Mouse (Mus musculus) cortical plate, adult 2 months (tissue): ENCODE data around the gene Tspear. TPM values are rescaled to one million over a fixed set of nuclear protein-coding genes. Genes with fewer than 3 reads are reported as not detected.
A peak's percentile ranks its signal among the peaks of the same experiment; 100 is the strongest.

Experiments
- H3K27ac ChIP-seq: fragments of 200-500 bp; 2 replicates; pipeline ENCODE4 v1.5.1; 2012; ENCODE audit warnings: low read length, control low read depth, inconsistent platforms; ENCODE audit not compliant: insufficient read depth
- H3K4me1 ChIP-seq: fragments of 200-500 bp; 2 replicates; pipeline ENCODE4 v1.6.1; 2011; ENCODE audit warnings: low read length; ENCODE audit not compliant: control insufficient read depth, insufficient read depth
- H3K4me3 ChIP-seq: fragments of 200-500 bp; 2 replicates; pipeline ENCODE4 v1.5.1; 2011; ENCODE audit warnings: mild to moderate bottlenecking, low read length, control low read depth; ENCODE audit not compliant: insufficient read depth
- CTCF ChIP-seq: fragments of 200-500 bp; IDR thresholded peaks from 2 replicates; pipeline ENCODE4 v1.5.1; 2011; ENCODE audit warnings: mild to moderate bottlenecking, control low read depth, low read length; ENCODE audit not compliant: insufficient read depth; ENCODE audit errors: extremely low read depth
- POLR2A ChIP-seq: fragments of 200-500 bp; IDR thresholded peaks from 2 replicates; pipeline ENCODE4 v1.6.1; 2011; ENCODE audit warnings: mild to moderate bottlenecking, low read length, control low read depth; ENCODE audit not compliant: insufficient read depth; ENCODE audit errors: extremely low read depth
- polyA plus RNA-seq: library from polyadenylated mRNA; depleted of rRNA; stranded (reverse); fragments of >200 nt; gene quantifications from 2 replicates; pipeline ENCODE4 v1.2.3, GENCODE M21; 2012

The Tspear gene
- polyA plus RNA-seq, 1 experiment, result 0.29 TPM

DNA sequence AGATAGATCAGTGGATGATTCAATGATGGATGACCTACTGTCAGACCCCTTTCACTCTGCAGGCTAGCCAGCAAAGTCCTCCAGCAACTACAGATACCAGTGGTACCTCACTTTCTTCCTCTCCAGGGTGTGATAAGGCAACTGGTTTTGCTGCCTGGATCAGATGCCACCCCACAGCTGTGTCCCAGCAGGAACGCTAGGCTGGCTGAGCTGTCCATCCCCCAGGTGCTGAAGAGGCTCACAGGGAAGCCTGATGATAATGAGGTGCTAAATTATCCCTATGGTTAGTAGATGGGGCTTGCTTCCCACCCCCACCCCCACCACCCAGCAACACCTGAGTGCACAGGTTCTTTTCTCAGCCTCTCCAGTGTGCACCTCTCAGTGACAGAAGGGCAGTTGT lies 181.2 kb downstream of the Tspear start:
- no peak overlapping the region for H3K27ac ChIP-seq
- H3K4me3 ChIP-seq, result no peak overlapping the region
- TF ChIP-seq POLR2A (no peak), CTCF (no peak)
- H3K4me1 ChIP-seq, result no peaks in the 10 kb centered on the region

DNA sequence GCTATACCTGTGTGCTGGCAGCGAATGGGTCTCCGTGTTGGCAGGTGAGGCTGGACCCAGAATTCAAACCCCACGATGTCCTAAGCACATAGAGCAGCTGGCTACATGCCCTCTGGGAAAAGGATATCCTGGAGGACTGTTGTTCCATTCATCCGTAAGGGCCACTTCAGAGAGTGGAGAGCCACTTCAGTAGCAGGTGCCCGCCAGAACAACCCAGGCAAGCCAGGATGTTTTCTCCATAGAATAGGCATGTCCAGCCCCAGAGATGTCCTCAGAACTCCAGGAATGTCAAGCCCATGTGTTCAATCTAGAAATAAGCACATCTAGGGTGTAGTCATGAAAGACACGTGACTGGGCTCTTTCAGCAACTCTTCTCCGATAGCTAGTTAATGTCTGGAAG lies 183.3 kb downstream of the Tspear start:
- Histone ChIP-seq H3K4me3 (no peak overlapping the region), H3K27ac (no peak overlapping the region), H3K4me1 (no peaks in the 10 kb centered on the region)
- TF ChIP-seq POLR2A, result no peak
- TF ChIP-seq CTCF, result no peak

DNA sequence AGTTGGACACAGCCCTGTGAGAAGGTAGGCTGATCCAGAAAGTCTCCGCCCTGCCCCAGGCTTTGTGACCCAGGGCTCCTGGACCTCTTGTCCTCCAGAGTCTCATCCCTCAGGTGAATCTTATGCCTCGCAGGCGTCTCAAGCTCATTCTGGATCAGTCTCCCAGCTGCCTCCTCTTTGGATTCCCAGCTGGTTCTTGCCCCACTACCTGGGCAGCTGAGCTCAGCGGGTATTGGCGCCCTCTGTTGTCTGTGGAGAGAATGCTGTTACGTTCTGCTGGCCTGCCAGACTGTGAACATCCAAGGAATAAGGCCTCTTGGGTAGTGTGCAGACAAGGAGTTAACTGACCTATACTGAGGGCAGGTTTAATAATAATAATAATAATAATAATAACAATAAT lies 192.6 kb downstream of the Tspear start:
- H3K27ac ChIP-seq, result no peak overlapping the region
- peak; percentile 60 for TF ChIP-seq CTCF
- no peak for TF ChIP-seq POLR2A
- H3K4me1 ChIP-seq, result no peaks in the 10 kb centered on the region

DNA sequence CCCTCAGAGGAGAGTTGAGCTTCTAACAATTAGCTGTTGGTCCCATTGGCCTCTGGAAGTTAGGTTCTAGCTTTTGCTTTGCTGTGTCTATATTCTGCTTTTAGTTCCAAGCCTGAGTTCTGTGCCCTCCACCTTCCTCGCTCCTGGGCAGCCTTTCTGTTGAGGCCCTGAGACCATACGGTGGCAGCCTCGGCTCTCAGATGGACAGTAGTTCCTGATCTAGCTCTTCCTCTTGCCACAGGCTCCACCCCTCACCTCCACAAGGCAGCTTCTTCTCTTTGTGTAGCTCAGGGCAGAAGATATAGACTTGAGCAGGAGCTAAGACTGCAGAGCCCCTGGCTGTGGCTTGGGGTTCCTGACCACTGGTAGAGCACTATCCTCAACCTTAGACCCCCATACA lies 193.9 kb downstream of the Tspear start:
- H3K4me1 ChIP-seq, result no peaks in the 10 kb centered on the region
- no peak overlapping the region for H3K27ac ChIP-seq
- H3K4me3 ChIP-seq, result no peak overlapping the region
- TF ChIP-seq CTCF (no peak), POLR2A (no peak)

More for the DNA sequence above, 192.6 kb downstream of the Tspear start:
- no peak overlapping the region for H3K4me3 ChIP-seq

DNA sequence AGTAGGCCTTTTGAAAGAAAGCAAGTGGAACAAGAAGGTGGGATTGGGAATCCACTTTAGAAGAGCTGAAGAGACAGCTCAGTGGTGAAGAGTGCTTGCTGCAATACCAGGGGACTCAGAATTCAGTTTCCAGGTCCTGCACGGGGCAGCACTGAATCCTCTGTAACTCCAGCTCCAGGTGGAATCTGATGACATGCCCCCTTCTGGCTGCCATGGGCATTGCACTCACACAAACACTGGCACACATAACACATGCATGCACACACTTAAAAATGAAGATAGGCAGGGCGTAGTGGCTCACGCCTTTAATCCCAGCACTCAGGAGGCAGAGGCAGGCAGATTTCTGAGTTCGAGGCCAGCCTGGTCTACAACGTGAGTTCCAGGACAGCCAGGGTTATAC lies 196.2 kb downstream of the Tspear start:
- no peak overlapping the region for H3K27ac ChIP-seq
- H3K4me1 ChIP-seq, result no peaks in the 10 kb centered on the region
- H3K4me3 ChIP-seq, result no peak overlapping the region
- no peak for TF ChIP-seq POLR2A
- no peak for TF ChIP-seq CTCF

DNA sequence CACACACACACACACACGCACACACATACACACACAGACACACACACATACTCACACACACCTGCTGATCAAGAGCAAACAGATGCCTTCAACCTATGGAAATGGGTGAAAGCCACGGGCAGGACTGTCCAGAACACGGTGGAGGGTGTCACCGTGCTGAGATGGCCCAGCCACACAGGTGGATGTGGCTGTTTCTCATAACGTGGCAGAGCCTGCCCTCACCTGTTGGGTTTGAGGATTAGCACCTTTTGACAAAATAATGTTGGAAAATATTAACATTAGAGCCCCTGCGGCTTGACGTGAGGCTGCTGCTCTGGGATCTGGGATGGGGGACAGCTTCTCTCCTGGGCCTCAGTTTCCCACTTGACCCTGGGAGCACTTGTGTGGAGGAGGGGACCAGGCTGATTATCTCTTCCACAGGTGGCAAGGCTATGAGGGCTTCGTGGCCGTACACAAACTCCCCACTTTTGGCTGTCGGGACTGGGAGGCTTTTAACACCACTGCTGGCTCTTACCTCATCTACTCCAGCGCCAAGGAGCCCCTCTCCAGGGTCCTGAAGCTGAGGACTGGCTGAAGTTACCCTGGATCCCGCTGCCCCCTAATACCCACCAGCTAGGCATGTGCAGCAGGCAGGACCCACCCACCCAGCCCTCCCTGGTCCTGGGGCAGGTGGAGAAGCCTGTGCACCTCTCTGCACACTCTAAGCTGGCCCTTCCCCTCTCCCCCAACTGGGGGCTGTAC lies 199.8 kb downstream of the Tspear start:
- TF ChIP-seq POLR2A (no peak), CTCF (peak; percentile 43)
- no peaks in the 10 kb centered on the region for H3K4me1 ChIP-seq
- no peak overlapping the region for H3K27ac ChIP-seq
- H3K4me3 ChIP-seq, result no peak overlapping the region

DNA sequence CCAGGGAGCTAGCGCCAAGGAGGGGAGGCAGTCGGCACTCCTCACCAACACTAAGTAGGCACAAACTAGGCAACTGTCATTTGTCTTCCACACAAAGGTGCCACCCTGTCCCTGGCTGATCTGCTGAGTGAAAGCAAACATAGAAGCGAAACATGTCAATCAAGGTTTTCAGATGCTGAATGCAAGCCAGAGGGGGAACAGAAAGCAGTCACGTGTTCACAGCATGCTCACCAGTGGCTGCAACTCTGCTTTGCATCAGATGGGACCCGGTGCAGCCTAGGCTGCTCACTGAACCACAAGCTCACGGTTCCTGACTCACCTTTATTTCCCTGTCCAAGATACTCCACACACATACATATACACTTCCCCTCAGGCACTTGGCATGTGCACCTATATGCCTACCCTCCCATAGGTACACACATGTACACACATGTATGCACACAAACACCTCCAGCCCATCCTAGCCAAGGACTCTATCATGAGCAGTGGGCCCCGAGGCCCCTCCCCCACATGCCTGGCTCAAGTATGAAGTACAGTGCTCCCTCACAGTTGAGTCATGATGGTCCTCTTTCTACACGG lies 204.7 kb downstream of the Tspear start:
- Histone ChIP-seq H3K4me3 (no peak overlapping the region), H3K4me1 (no peaks in the 10 kb centered on the region), H3K27ac (no peak overlapping the region)
- TF ChIP-seq CTCF, result no peak
- TF ChIP-seq POLR2A, result no peak

DNA sequence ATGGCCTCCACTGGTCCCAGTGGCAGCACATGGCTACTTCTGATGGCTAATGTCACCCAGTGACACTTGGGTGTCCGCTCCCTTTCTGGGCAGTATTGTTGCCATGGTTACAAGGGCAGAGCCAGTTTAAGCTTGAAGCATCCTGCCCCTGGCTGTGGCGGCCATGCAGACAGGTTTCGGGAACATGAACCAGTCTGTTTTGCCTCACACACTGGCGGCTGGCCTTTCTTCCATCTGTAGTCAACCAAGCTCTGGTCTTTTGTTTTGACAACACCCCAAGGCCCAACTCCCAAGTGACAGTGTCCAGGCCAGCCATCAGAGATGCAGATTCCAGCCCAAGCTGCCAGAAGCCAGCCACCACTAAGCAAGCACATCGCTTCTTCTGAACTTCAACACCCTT lies 209.2 kb downstream of the Tspear start:
- TF ChIP-seq POLR2A, result no peak
- Histone ChIP-seq H3K4me3 (no peak overlapping the region), H3K4me1 (no peaks in the 10 kb centered on the region), H3K27ac (no peak overlapping the region)

DNA sequence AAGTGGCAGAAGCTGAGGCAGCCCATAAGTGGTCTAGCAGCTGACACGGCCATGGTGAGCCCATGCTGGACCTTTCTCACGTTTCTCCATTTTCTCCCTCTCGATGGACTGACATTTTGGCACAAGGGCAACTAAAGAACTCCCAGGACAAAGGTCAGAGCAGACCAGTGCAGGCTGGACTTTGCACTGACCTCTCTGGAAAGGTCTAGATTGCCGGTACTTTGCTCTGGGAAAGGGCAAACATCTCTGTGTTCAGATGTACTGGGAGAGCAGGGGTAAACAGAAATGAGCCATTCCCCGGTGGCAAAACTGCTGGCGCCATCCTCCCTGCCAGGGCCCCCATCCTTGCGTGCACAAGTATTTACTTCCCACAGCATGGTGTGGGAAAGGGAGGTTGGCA lies 213.8 kb downstream of the Tspear start:
- Histone ChIP-seq H3K4me1 (no peaks in the 10 kb centered on the region), H3K27ac (no peak overlapping the region), H3K4me3 (no peak overlapping the region)
- TF ChIP-seq POLR2A (no peak), CTCF (no peak)
